In genomic region chr8:85395017-85395416, GRCm38 (mm10) we compare ENCODE assay signal across 29 mouse cellular contexts. TPM values are rescaled to one million over a fixed set of nuclear protein-coding genes. Genes with fewer than 3 reads are reported as not detected.
DNase-seq lines count a peak whose midpoint lies in the region; ATAC-seq and TF ChIP-seq lines count a peak whose summit lies in the region.
"Had no signal": no experiment of that assay in that cellular context is flagged by ENCODE, and none has a peak within 500 bp of the region (broad histone marks: within the 10 kb centered on the region; RNA-seq: fewer than 3 reads in every experiment).

No protein-coding gene starts in this region.

- H3K9me3 ChIP-seq in heart, embryonic 10.5 days: no peaks in the 10 kb centered on the region
- 0 out of 2 replicates have a peak, but pooled peaks cover 4% of the 10 kb centered on the region for H3K9me3 ChIP-seq in megakaryocyte, embryonic 14.5 days
- no peaks in the 10 kb centered on the region for H3K9me3 ChIP-seq in liver, embryonic 14.5 days (ENCODE audit: control insufficient read depth, low read length)
- H3K9me3 ChIP-seq: embryonic facial prominence, embryonic 10.5 days; embryonic facial prominence, embryonic 13.5 days; forebrain, embryonic 12.5 days; forebrain, embryonic 15.5 days; G1E; hindbrain, embryonic 10.5 days; hindbrain, embryonic 13.5 days had no signal

- DNase-seq in heart, embryonic 10.5 days (ENCODE audit: low spot score): peak; percentile 64
- DNase-seq in heart, postnatal 14 days: no peak
- DNase-seq in liver, embryonic 14.5 days (ENCODE audit: low read depth in 3 of 3, low spot score in 3 of 3): no peak
- no peak for DNase-seq in cerebellum, adult 11 months
- DNase-seq: adrenal gland, adult 8-10 months; adrenal gland, postnatal 25 days; B cell, adult 2 months; cerebellum, adult 18-20 months; cerebellum, adult 9-10 months; cerebellum, postnatal 25 days; embryo, embryonic 11 days; gastrocnemius, postnatal 36 days; heart, adult 2 months; heart, postnatal 36 days had no signal

- no peak for TF ChIP-seq EP300 in liver, embryonic 14.5 days (IDR thresholded peaks at IDR 0.05; ENCODE audit: low read depth)

- intact Hi-C loops in heart, postnatal 14 days (cut with DNase I): loop anchor here (5.0 kb wide), 1 partner anchor 33 kb away; no protein-coding TSS in a partner anchor

- 43% methylated on average over 3 of the region's 3 CpGs for WGBS in heart, embryonic 10.5 days
- 18% methylated on average over 3 of the region's 3 CpGs for WGBS in liver, embryonic 14.5 days (ENCODE audit: insufficient replicate concordance)

- H3K4me2 ChIP-seq in liver, embryonic 14.5 days (ENCODE audit: low read depth): no peak overlapping the region
- H3K4me2 ChIP-seq: embryonic facial prominence, embryonic 13.5 days; forebrain, embryonic 12.5 days; forebrain, embryonic 15.5 days; heart, embryonic 11.5 days; hindbrain, embryonic 13.5 days had no signal

- no peak for TF ChIP-seq CTCF in liver, embryonic 14.5 days (IDR thresholded peaks at IDR 0.05; ENCODE audit: low read depth)

- no peak overlapping the region for H3K4me3 ChIP-seq in heart, embryonic 10.5 days
- H3K4me3 ChIP-seq in megakaryocyte, embryonic 14.5 days (replicated peaks): peak overlapping the region; percentile 28
- H3K4me3 ChIP-seq in liver, embryonic 14.5 days (ENCODE audit: insufficient read depth in 1 of 2, low read depth in 2 of 2, low read length in 2 of 2): no peak overlapping the region
- H3K4me3 ChIP-seq: embryonic facial prominence, embryonic 10.5 days; embryonic facial prominence, embryonic 13.5 days; erythroblast, embryonic 14.5 days; forebrain, embryonic 12.5 days; forebrain, embryonic 15.5 days; heart, adult 2 months; hindbrain, embryonic 10.5 days; hindbrain, embryonic 13.5 days had no signal

- no peak overlapping the region for H3K9ac ChIP-seq in liver, embryonic 14.5 days (replicated peaks)
- H3K9ac ChIP-seq: embryonic facial prominence, embryonic 13.5 days; forebrain, embryonic 12.5 days; forebrain, embryonic 15.5 days; hindbrain, embryonic 13.5 days had no signal

- peaks cover 33% of the 10 kb centered on the region for H3K4me1 ChIP-seq in heart, embryonic 10.5 days
- peaks cover 38% of the 10 kb centered on the region for H3K4me1 ChIP-seq in megakaryocyte, embryonic 14.5 days
- peaks cover 38 to 46% of the 10 kb centered on the region in 2 experiments for H3K4me1 ChIP-seq in liver, embryonic 14.5 days (replicated peaks; ENCODE audit: control insufficient read depth in 2 of 2, insufficient read depth in 2 of 2, low read length in 1 of 2)
- H3K4me1 ChIP-seq: embryonic facial prominence, embryonic 10.5 days; embryonic facial prominence, embryonic 13.5 days; forebrain, embryonic 12.5 days; forebrain, embryonic 15.5 days; hindbrain, embryonic 10.5 days; hindbrain, embryonic 13.5 days had no signal

- ATAC-seq in megakaryocyte, adult 5-6 weeks (ENCODE audit: poor library complexity, severe bottlenecking): no peak
- no peak for ATAC-seq in liver, embryonic 14.5 days (ENCODE audit: insufficient read depth)
- ATAC-seq in megakaryocyte-erythroid progenitor cell, adult 5-6 weeks (replicated peaks; ENCODE audit: low FRiP score, low TSS enrichment, poor library complexity, severe bottlenecking): peak; percentile 19
- ATAC-seq in activated CD4-positive, CD25-positive, alpha-beta regulatory T cell, adult 4 months: no peak
- ATAC-seq: forebrain, embryonic 15.5 days; hindbrain, embryonic 16.5 days had no signal

- H3K27ac ChIP-seq in heart, embryonic 10.5 days: 0 out of 2 replicates have a peak overlapping the region, but pooled peaks have one; percentile 30
- H3K27ac ChIP-seq in liver, embryonic 14.5 days: peak overlapping the region; percentile 67; the same call in 1 of the 2 replicates
- H3K27ac ChIP-seq: embryonic facial prominence, embryonic 10.5 days; embryonic facial prominence, embryonic 13.5 days; forebrain, embryonic 12.5 days; forebrain, embryonic 15.5 days; heart, adult 2 months; hindbrain, embryonic 10.5 days; hindbrain, embryonic 13.5 days had no signal

- no peaks in the 10 kb centered on the region for H3K27me3 ChIP-seq in heart, embryonic 10.5 days (ENCODE audit: insufficient read depth, poor library complexity, severe bottlenecking)
- no peaks in the 10 kb centered on the region for H3K27me3 ChIP-seq in megakaryocyte, embryonic 14.5 days (replicated peaks)
- H3K27me3 ChIP-seq in liver, embryonic 14.5 days (ENCODE audit: control insufficient read depth, insufficient read depth, low read length): no peaks in the 10 kb centered on the region
- H3K27me3 ChIP-seq: CH12.LX; embryonic facial prominence, embryonic 13.5 days; forebrain, embryonic 12.5 days; forebrain, embryonic 15.5 days; hindbrain, embryonic 13.5 days had no signal

- no peaks in the 10 kb centered on the region for H3K36me3 ChIP-seq in heart, embryonic 10.5 days
- peaks cover 16% of the 10 kb centered on the region for H3K36me3 ChIP-seq in megakaryocyte, embryonic 14.5 days (replicated peaks; ENCODE audit: low read length)
- no peaks in the 10 kb centered on the region for H3K36me3 ChIP-seq in liver, embryonic 14.5 days (replicated peaks; ENCODE audit: control insufficient read depth, insufficient read depth, low read depth)
- H3K36me3 ChIP-seq: embryonic facial prominence, embryonic 10.5 days; embryonic facial prominence, embryonic 13.5 days; forebrain, embryonic 12.5 days; forebrain, embryonic 15.5 days; hindbrain, embryonic 10.5 days; hindbrain, embryonic 13.5 days had no signal

RNA-seq across cellular contexts. Expression of gene Mylk3, which starts 8.9 kb away (rescaled TPM):
- polyA plus RNA-seq in heart, embryonic 10.5 days (2016; fragmentation: Nextera tagmentation; extraction: Ambion mirVana): 131 and 248 TPM in 2 replicates
- 100 to 1,000 TPM; 332 to 359 TPM for total RNA-seq in heart, postnatal 14 days (2021)
- 4.2 TPM in 1 of 2 replicates, not detected in the other for polyA plus RNA-seq in megakaryocyte, embryonic 14.5 days (2012; ENCODE audit: insufficient read depth, low replicate concordance)
- total RNA-seq in megakaryocyte, adult 5-6 weeks (2015): 0.20 and 0.43 TPM in 2 replicates
- total RNA-seq in megakaryocyte, adult 5-6 weeks (2017): 1.7 and 1.9 TPM in 2 replicates
- 33.0 and 42.1 TPM in 2 replicates for polyA plus RNA-seq in liver, embryonic 14.5 days (2012; rRNA removed)
- 48.7 and 53.1 TPM in 2 replicates for polyA plus RNA-seq in liver, embryonic 14.5 days (2014; fragmentation: Nextera tagmentation; extraction: Ambion mirVana)
- total RNA-seq in megakaryocyte-erythroid progenitor cell, adult 5-6 weeks (2014; fragmentation: Nextera tagmentation): 39.2 and 40.3 TPM in 2 replicates
- 24.3 and 31.6 TPM in 2 replicates for total RNA-seq in megakaryocyte-erythroid progenitor cell, adult 5-6 weeks (2017)
- not detected for polyA plus RNA-seq in activated CD4-positive, CD25-positive, alpha-beta regulatory T cell, adult 4 months (2017; shearing (Covaris generic))

RNA-seq across cellular contexts. Expression of gene 4921524J17Rik, which starts 37.6 kb away (rescaled TPM):
- polyA plus RNA-seq in heart, embryonic 10.5 days (2016; fragmentation: Nextera tagmentation; extraction: Ambion mirVana): 61.0 and 64.9 TPM in 2 replicates
- 10 to 100 TPM; 20.7 to 23.2 TPM for total RNA-seq in heart, postnatal 14 days (2021)
- 34.8 TPM in 1 of 2 replicates, not detected in the other for polyA plus RNA-seq in megakaryocyte, embryonic 14.5 days (2012; ENCODE audit: insufficient read depth, low replicate concordance)
- total RNA-seq in megakaryocyte, adult 5-6 weeks (2015): 21.1 and 21.2 TPM in 2 replicates
- 28.9 and 54.2 TPM in 2 replicates for total RNA-seq in megakaryocyte, adult 5-6 weeks (2017)
- polyA plus RNA-seq in liver, embryonic 14.5 days (2012; rRNA removed): 5.4 and 7.0 TPM in 2 replicates
- polyA plus RNA-seq in liver, embryonic 14.5 days (2014; fragmentation: Nextera tagmentation; extraction: Ambion mirVana): 15.4 and 17.1 TPM in 2 replicates
- total RNA-seq in megakaryocyte-erythroid progenitor cell, adult 5-6 weeks (2014; fragmentation: Nextera tagmentation): 25.3 and 33.0 TPM in 2 replicates
- 61.6 and 114 TPM in 2 replicates for total RNA-seq in megakaryocyte-erythroid progenitor cell, adult 5-6 weeks (2017)
- 10 to 100 TPM; 68.8 to 82.9 TPM for polyA plus RNA-seq in activated CD4-positive, CD25-positive, alpha-beta regulatory T cell, adult 4 months (2017; shearing (Covaris generic))
